Mouse (Mus musculus): ENCODE data around the gene Thap8.
A peak's percentile ranks its signal among the peaks of the same experiment; 100 is the strongest.

Gene Thap8

GRCm38 (mm10) chr7:30318142-30318541 is 38.2 kb downstream of the Thap8 start:
- DNase-seq = no peak

GRCm38 (mm10) chr7:30320946-30321345 is 41.1 kb downstream of the Thap8 start:
- no peak for DNase-seq

GRCm38 (mm10) chr7:30321539-30322284 is 41.8 kb downstream of the Thap8 start, which contains the start of gene E130208F15Rik:
E130208F15Rik (plus strand) TSS chr7:30321740.
- DNase-seq = peak; percentile 64

GRCm38 (mm10) chr7:30322285-30322667 is 42.4 kb downstream of the Thap8 start:
- DNase-seq = peak; percentile 96

- no peak for DNase-seq
These were observed 43.0 kb downstream of the Thap8 start for GRCm38 (mm10) chr7:30322865-30323264.

GRCm38 (mm10) chr7:30323795-30324194 is 43.9 kb downstream of the Thap8 start, which contains the start of gene Sdhaf1:
Sdhaf1 (minus strand) TSS chr7:30323895.
- DNase-seq = no peak

- DNase-seq = peak; percentile 71
These were observed 44.5 kb downstream of the Thap8 start for GRCm38 (mm10) chr7:30324300-30324944.

GRCm38 (mm10) chr7:30325364-30325763 is 45.5 kb downstream of the Thap8 start:
- no peak for DNase-seq

- DNase-seq = no peak
These were observed 46.5 kb downstream of the Thap8 start for GRCm38 (mm10) chr7:30326427-30326826.

- no peak for DNase-seq
These were observed 47.2 kb downstream of the Thap8 start for GRCm38 (mm10) chr7:30327140-30327539.

GRCm38 (mm10) chr7:30328379-30328778 is 48.5 kb downstream of the Thap8 start:
- no peak for DNase-seq

GRCm38 (mm10) chr7:30331887-30332286 is 52.0 kb downstream of the Thap8 start:
- DNase-seq = peak; percentile 86

- no peak for DNase-seq
These were observed 52.8 kb downstream of the Thap8 start for GRCm38 (mm10) chr7:30332622-30333259.

GRCm38 (mm10) chr7:30333436-30333835 is 53.5 kb downstream of the Thap8 start:
- DNase-seq = peak; percentile 73

GRCm38 (mm10) chr7:30334563-30334962 is 54.7 kb downstream of the Thap8 start:
- DNase-seq = no peak

GRCm38 (mm10) chr7:30335688-30336087 is 55.8 kb downstream of the Thap8 start:
- no peak for DNase-seq

GRCm38 (mm10) chr7:30336384-30336783 is 56.5 kb downstream of the Thap8 start:
- peak; percentile 88 for DNase-seq

- no peak for DNase-seq
These were observed 59.7 kb downstream of the Thap8 start for GRCm38 (mm10) chr7:30339432-30340109.

Measured in right cerebral cortex, postnatal 25 days (tissue).